In genomic region chr11:89546164-89546563, GRCm38 (mm10) we compare ENCODE assay signal across 8 mouse cellular contexts.
DNase-seq lines count a peak whose midpoint lies in the region; ATAC-seq and TF ChIP-seq lines count a peak whose summit lies in the region.

No protein-coding gene starts in this region.

- peak; percentile 36; the same call in 1 of the 2 replicates for TF ChIP-seq CTCF in liver, adult 2 months (IDR thresholded peaks at IDR 0.05; ENCODE audit: low read depth, low read length)
- peak; percentile 76 for TF ChIP-seq CTCF in lung, postnatal 0 days (IDR thresholded peaks at IDR 0.05)

- no peak for TF ChIP-seq EP300 in lung, postnatal 0 days (IDR thresholded peaks at IDR 0.05)

- no peak for ATAC-seq in liver, embryonic 12.5 days
- ATAC-seq in forebrain, embryonic 15.5 days (replicated peaks) = peak; percentile 29; the same call in 1 of the 2 replicates
- peak; percentile 59; the same call in 1 of the 2 replicates for ATAC-seq in lung, postnatal 0 days
- no peak for ATAC-seq in inflammation-experienced regulatory T-cells, adult 6 months

- 36% methylated on average over 7 of the region's 7 CpGs for WGBS in liver, adult 2 months
- WGBS in liver, embryonic 12.5 days (ENCODE audit: insufficient replicate concordance) = 31% methylated on average over 7 of the region's 7 CpGs
- 33% methylated on average over 7 of the region's 7 CpGs for WGBS in forebrain, embryonic 15.5 days
- 39% methylated on average over 7 of the region's 7 CpGs for WGBS in lung, postnatal 0 days

- H3K9ac ChIP-seq in liver, adult 2 months (ENCODE audit: low read depth, low read length) = no peak overlapping the region
- no peak overlapping the region for H3K9ac ChIP-seq in liver, embryonic 12.5 days
- no peak overlapping the region for H3K9ac ChIP-seq in forebrain, embryonic 15.5 days (replicated peaks)
- H3K9ac ChIP-seq in lung, postnatal 0 days (replicated peaks; ENCODE audit: low read depth) = no peak overlapping the region

- H3K4me3 ChIP-seq in liver, adult 2 months (ENCODE audit: insufficient read depth, low read depth, low read length) = no peak overlapping the region
- H3K4me3 ChIP-seq in liver, embryonic 12.5 days = no peak overlapping the region
- no peak overlapping the region for H3K4me3 ChIP-seq in forebrain, embryonic 15.5 days
- H3K4me3 ChIP-seq in lung, postnatal 0 days (ENCODE audit: low read depth, low read length) = no peak overlapping the region

- DNase-seq in liver, adult 2 months (ENCODE audit: extremely low read depth, low read depth, low spot score) = peak; percentile 63
- peak; percentile 3 for DNase-seq in adrenal gland, postnatal 25 days
- peak; percentile 61 for DNase-seq in kidney, postnatal 14 days
- peak; percentile 77 for DNase-seq in lung, postnatal 0 days (ENCODE audit: low spot score)
- peak; percentile 41 for DNase-seq in yolk sac, embryonic 10.5 days (ENCODE audit: low spot score)

- no peaks in the 10 kb centered on the region for H3K4me1 ChIP-seq in liver, adult 2 months (ENCODE audit: control insufficient read depth, insufficient read depth, low read length)
- no peaks in the 10 kb centered on the region for H3K4me1 ChIP-seq in liver, embryonic 12.5 days
- peaks cover 6% of the 10 kb centered on the region; the same call in 1 of the 2 replicates for H3K4me1 ChIP-seq in forebrain, embryonic 15.5 days
- no peaks in the 10 kb centered on the region for H3K4me1 ChIP-seq in lung, postnatal 0 days (ENCODE audit: insufficient read depth, low read depth, low read length)

- H3K79me2 ChIP-seq in liver, adult 2 months (ENCODE audit: control insufficient read depth, insufficient read depth, low read length) = no peaks in the 10 kb centered on the region

- no peaks in the 10 kb centered on the region for H3K9me3 ChIP-seq in liver, embryonic 12.5 days (replicated peaks)
- H3K9me3 ChIP-seq in forebrain, embryonic 15.5 days = no peaks in the 10 kb centered on the region
- no peaks in the 10 kb centered on the region for H3K9me3 ChIP-seq in lung, postnatal 0 days (ENCODE audit: low read length)

- 0 out of 2 replicates have a peak, but pooled peaks cover 2% of the 10 kb centered on the region for H3K27me3 ChIP-seq in liver, adult 2 months (ENCODE audit: control insufficient read depth, insufficient read depth, low read length)
- H3K27me3 ChIP-seq in liver, embryonic 12.5 days (replicated peaks) = peaks cover 8% of the 10 kb centered on the region; the same call in 1 of the 2 replicates
- H3K27me3 ChIP-seq in forebrain, embryonic 15.5 days = no peaks in the 10 kb centered on the region
- no peaks in the 10 kb centered on the region for H3K27me3 ChIP-seq in lung, postnatal 0 days (replicated peaks; ENCODE audit: insufficient read depth, low read length)

- no peaks in the 10 kb centered on the region for H3K36me3 ChIP-seq in liver, adult 2 months (ENCODE audit: control insufficient read depth, insufficient read depth, low read length)
- H3K36me3 ChIP-seq in liver, embryonic 12.5 days = no peaks in the 10 kb centered on the region
- H3K36me3 ChIP-seq in forebrain, embryonic 15.5 days = no peaks in the 10 kb centered on the region
- H3K36me3 ChIP-seq in lung, postnatal 0 days (ENCODE audit: insufficient read depth, low read length) = no peaks in the 10 kb centered on the region

- no peak for TF ChIP-seq POLR2A in liver, adult 2 months (IDR thresholded peaks at IDR 0.05; ENCODE audit: extremely low read depth, insufficient read depth, low read length)

- no peak overlapping the region for H3K27ac ChIP-seq in liver, adult 2 months (replicated peaks; ENCODE audit: insufficient read depth, low read depth, low read length)
- no peak overlapping the region for H3K27ac ChIP-seq in liver, embryonic 12.5 days
- no peak overlapping the region for H3K27ac ChIP-seq in forebrain, embryonic 15.5 days (replicated peaks)
- H3K27ac ChIP-seq in lung, postnatal 0 days (ENCODE audit: low read length) = no peak overlapping the region

- no peak overlapping the region for H3K4me2 ChIP-seq in liver, embryonic 12.5 days
- no peak overlapping the region for H3K4me2 ChIP-seq in forebrain, embryonic 15.5 days (replicated peaks)
- H3K4me2 ChIP-seq in lung, postnatal 0 days (replicated peaks; ENCODE audit: low read depth, low read length) = no peak overlapping the region

Comparison
In these comparisons a context has a peak if more than half of its experiments do, and no peak if none do; other contexts are left out.
1. DNase-seq: peak in every context shown above with its lines; median percentile 77 in lung, postnatal 0 days; 63 in liver, adult 2 months; 61 in kidney, postnatal 14 days; 41 in yolk sac, embryonic 10.5 days; 3 in adrenal gland, postnatal 25 days.
2. ATAC-seq: peak in forebrain, embryonic 15.5 days (single experiment) and lung, postnatal 0 days (single experiment); none in liver, embryonic 12.5 days (single experiment) and inflammation-experienced regulatory T-cells, adult 6 months (single experiment).